Mouse (Mus musculus) testis, adult 2 months (tissue): Measurements from ENCODE around the gene Hid1.

Source experiments
- CTCF ChIP-seq: fragments of 200-500 bp; IDR thresholded peaks from 2 replicates; pipeline ENCODE4 v1.5.1; 2012; ENCODE audit warnings: low read depth, mild to moderate bottlenecking, inconsistent platforms, low read length, moderate library complexity; ENCODE audit not compliant: control insufficient read depth, insufficient read depth, insufficient replicate concordance
- POLR2A ChIP-seq: fragments of 200-500 bp; IDR thresholded peaks from 2 replicates; pipeline ENCODE4 v1.6.1; 2012; ENCODE audit warnings: low read depth, mild to moderate bottlenecking, inconsistent platforms, low read length, moderate library complexity; ENCODE audit not compliant: control insufficient read depth

GRCm38 (mm10) chr11:115383701-115384474 lies 16.3 kb upstream of the Hid1 start:
- TF ChIP-seq POLR2A, result no peak
- no peak for TF ChIP-seq CTCF
